Mouse (Mus musculus) right cerebral cortex, postnatal 14 days (tissue): ENCODE data around the gene Xlr4c.
"Not testable (repeated sequence)": the region's sequence is repeated elsewhere in the genome, so short reads cannot be mapped to it uniquely, and the experiment has no call there.

ENCODE experiments used
- DNase-seq: peaks from one replicate; pipeline ENCODE4 v3.0.0; 2022

Xlr4c gene

GRCm38 (mm10) chrX:73242821-73243325, at the start of gene Xlr4c:
Xlr4c (minus strand) TSS chrX:73243130.
- not testable (repeated sequence) for DNase-seq

- not testable (repeated sequence) for DNase-seq
Measured at GRCm38 (mm10) chrX:73265270-73265669, 22.3 kb upstream of the Xlr4c start, which contains the start of gene Xlr3c. Xlr3c (minus strand) TSS chrX:73265390.

GRCm38 (mm10) chrX:73262428-73262827, 19.5 kb upstream of the Xlr4c start:
- DNase-seq: not testable (repeated sequence)

- DNase-seq: no peak
Measured at GRCm38 (mm10) chrX:73229288-73229687, 13.6 kb downstream of the Xlr4c start.

- peak; percentile 43 for DNase-seq
Measured at GRCm38 (mm10) chrX:73228606-73229214, 14.2 kb downstream of the Xlr4c start.

- peak; percentile 65 for DNase-seq
Measured at GRCm38 (mm10) chrX:73227914-73228605, 14.9 kb downstream of the Xlr4c start, which contains the start of gene F8a. F8a (plus strand) TSS chrX:73228291.

GRCm38 (mm10) chrX:73225365-73225764, 17.6 kb downstream of the Xlr4c start:
- DNase-seq: no peak

GRCm38 (mm10) chrX:73213819-73214564, 28.9 kb downstream of the Xlr4c start, which contains the start of gene Xlr4b:
Xlr4b (plus strand) TSS chrX:73214333.
- not testable (repeated sequence) for DNase-seq

GRCm38 (mm10) chrX:73191934-73192333, 51.0 kb downstream of the Xlr4c start, which contains the start of gene Xlr3b:
Xlr3b (plus strand) TSS chrX:73192207.
- DNase-seq: not testable (repeated sequence)
